Mouse (Mus musculus) MEL (cell line): ENCODE results near the gene Gjc1. TPM values are rescaled to one million over a fixed set of nuclear protein-coding genes. Genes with fewer than 3 reads are reported as not detected.

Source experiments
- DNase-seq: peaks from one replicate; pipeline ENCODE4 v3.0.0; 2011; ENCODE audit warnings: low read depth, low spot score
- H3K27ac ChIP-seq: 2 replicates; pipeline ENCODE4 v1.5.1; 2012; ENCODE audit warnings: low read depth, mild to moderate bottlenecking, control low read depth, low read length, moderate library complexity; ENCODE audit not compliant: control insufficient read depth
- H3K27me3 ChIP-seq, 2 experiments: fragments of 150-350 bp in 1 of 2; sonication (generic) in 1 of 2; 2 replicates each; pipeline ENCODE4 v1.6.1; 2012; ENCODE audit warnings: low read length in 2 of 2, mild to moderate bottlenecking in 2 of 2, improper control_type of control experiment in 1 of 2, moderate library complexity in 1 of 2; ENCODE audit not compliant: insufficient read depth in 2 of 2, control insufficient read depth in 1 of 2
- H3K36me3 ChIP-seq, 2 experiments: 2 replicates each; pipeline ENCODE4 v1.6.1; 2012 to 2014; ENCODE audit warnings: low read length in 2 of 2, improper control_type of control experiment in 1 of 2, inconsistent platforms in 1 of 2, mild to moderate bottlenecking in 1 of 2; ENCODE audit not compliant: insufficient read depth in 2 of 2, control insufficient read depth in 1 of 2
- H3K4me1 ChIP-seq, 2 experiments: fragments of 150-350 bp in 1 of 2; sonication (generic) in 1 of 2; 2 replicates each; pipeline ENCODE4 v1.6.1; 2012; ENCODE audit warnings: low read length in 2 of 2, improper control_type of control experiment in 1 of 2, mild to moderate bottlenecking in 1 of 2; ENCODE audit not compliant: insufficient read depth in 2 of 2, control insufficient read depth in 1 of 2
- H3K4me3 ChIP-seq, 2 experiments: fragments of 150-350 bp in 1 of 2; sonication (generic) in 1 of 2; 2 replicates each; pipeline ENCODE4 v1.5.1; 2012; ENCODE audit warnings: low read depth in 2 of 2, low read length in 2 of 2, mild to moderate bottlenecking in 2 of 2, moderate library complexity in 2 of 2, control low read depth in 1 of 2, improper control_type of control experiment in 1 of 2; ENCODE audit not compliant: control insufficient read depth in 1 of 2, insufficient read depth in 1 of 2
- H3K79me2 ChIP-seq: 2 replicates; pipeline ENCODE4 v1.6.1; 2012; ENCODE audit warnings: mild to moderate bottlenecking, low read length, moderate library complexity; ENCODE audit not compliant: control insufficient read depth, poor library complexity, insufficient read depth
- H3K9ac ChIP-seq: 2 replicates; pipeline ENCODE4 v1.6.1; 2012; ENCODE audit warnings: low read depth, mild to moderate bottlenecking, control low read depth, low read length, moderate library complexity; ENCODE audit not compliant: control insufficient read depth, poor library complexity, severe bottlenecking
- H3K9me3 ChIP-seq: fragments of 150-350 bp; sonication (generic); replicated peaks from 2 replicates; pipeline ENCODE4 v1.6.1; 2012; ENCODE audit warnings: mild to moderate bottlenecking, low read length, improper control_type of control experiment, moderate library complexity; ENCODE audit not compliant: insufficient read depth
- E2F4 ChIP-seq: IDR thresholded peaks from 2 replicates; pipeline ENCODE4 v1.6.1; 2011; ENCODE audit warnings: low read depth, low read length, improper control_type of control experiment, borderline replicate concordance
- ELF1 ChIP-seq: IDR thresholded peaks from 2 replicates; pipeline ENCODE4 v1.6.1; 2014; ENCODE audit warnings: low read depth, mild to moderate bottlenecking, inconsistent platforms, low read length, improper control_type of control experiment, moderate library complexity
- EP300 ChIP-seq, 2 experiments: IDR thresholded peaks; 2 replicates each; pipeline ENCODE4 v1.6.1; 2011; ENCODE audit warnings: improper control_type of control experiment in 2 of 2, low read length in 2 of 2, low read depth in 1 of 2, mild to moderate bottlenecking in 1 of 2
- ETS1 ChIP-seq: IDR thresholded peaks from 2 replicates; pipeline ENCODE4 v1.6.1; 2012; ENCODE audit warnings: low read depth, mild to moderate bottlenecking, inconsistent platforms, low read length, improper control_type of control experiment, moderate library complexity
- GABPA ChIP-seq: IDR thresholded peaks from 2 replicates; pipeline ENCODE4 v1.6.1; 2012; ENCODE audit warnings: low read depth, mild to moderate bottlenecking, inconsistent platforms, low read length, improper control_type of control experiment, moderate library complexity
- MAX ChIP-seq: IDR thresholded peaks from 2 replicates; pipeline ENCODE4 v1.6.1; 2011; ENCODE audit warnings: low read length, improper control_type of control experiment
- MAZ ChIP-seq: IDR thresholded peaks from 2 replicates; pipeline ENCODE4 v1.6.1; 2012; ENCODE audit warnings: low read depth, mild to moderate bottlenecking, inconsistent platforms, low read length, improper control_type of control experiment
- MEF2A ChIP-seq: IDR thresholded peaks from 2 replicates; pipeline ENCODE4 v1.6.1; 2014; ENCODE audit warnings: low read depth, mild to moderate bottlenecking, inconsistent platforms, low read length, improper control_type of control experiment; ENCODE audit not compliant: poor library complexity, insufficient replicate concordance, severe bottlenecking; ENCODE audit errors: extremely low read depth
- MYC ChIP-seq: IDR thresholded peaks from 2 replicates; pipeline ENCODE4 v1.6.1; 2011; ENCODE audit warnings: low read depth, mild to moderate bottlenecking, low read length, improper control_type of control experiment, moderate library complexity
- NELFE ChIP-seq: IDR thresholded peaks from 2 replicates; pipeline ENCODE4 v1.6.1; 2011; ENCODE audit warnings: low read depth, low read length, improper control_type of control experiment
- POLR2A ChIP-seq, 2 experiments: IDR thresholded peaks; 2 replicates each; pipeline ENCODE4 v1.6.1; 2011 to 2012; ENCODE audit warnings: low read length in 2 of 2, mild to moderate bottlenecking in 2 of 2, control low read depth in 1 of 2, improper control_type of control experiment in 1 of 2, low read depth in 1 of 2, moderate library complexity in 1 of 2; ENCODE audit not compliant: control insufficient read depth in 1 of 2, insufficient read depth in 1 of 2, poor library complexity in 1 of 2
- RAD21 ChIP-seq: IDR thresholded peaks from 2 replicates; pipeline ENCODE4 v1.6.1; 2011; ENCODE audit warnings: mild to moderate bottlenecking, low read depth, low read length, improper control_type of control experiment
- SMC3 ChIP-seq: IDR thresholded peaks from 2 replicates; pipeline ENCODE4 v1.6.1; 2011; ENCODE audit warnings: low read depth, low read length, improper control_type of control experiment
- TAL1 ChIP-seq: IDR thresholded peaks from 2 replicates; pipeline ENCODE4 v1.6.1; 2012; ENCODE audit warnings: mild to moderate bottlenecking, inconsistent platforms, low read length, moderate library complexity, mixed read lengths
- TBP ChIP-seq: IDR thresholded peaks from 2 replicates; pipeline ENCODE4 v1.8.0; 2011; ENCODE audit warnings: low read depth, low read length, improper control_type of control experiment
- USF1 ChIP-seq: IDR thresholded peaks from 2 replicates; pipeline ENCODE4 v1.6.1; 2014; ENCODE audit warnings: low read depth, mild to moderate bottlenecking, inconsistent platforms, low read length, improper control_type of control experiment, moderate library complexity
- USF2 ChIP-seq, 2 experiments: IDR thresholded peaks; 2 replicates each; pipeline ENCODE4 v1.6.1; 2011 to 2012; ENCODE audit warnings: improper control_type of control experiment in 2 of 2, low read length in 2 of 2, borderline replicate concordance in 1 of 2, inconsistent platforms in 1 of 2, low read depth in 1 of 2, mild to moderate bottlenecking in 1 of 2; ENCODE audit not compliant: insufficient read depth in 1 of 2
- ZC3H11A ChIP-seq: IDR thresholded peaks from 2 replicates; pipeline ENCODE4 v1.6.1; 2012; ENCODE audit warnings: low read depth, mild to moderate bottlenecking, inconsistent platforms, low read length, improper control_type of control experiment
- polyA plus RNA-seq, 2 experiments: library from polyadenylated mRNA; stranded (reverse) in 1 of 2; unstranded in 1 of 2; fragments of >175 nt in 1 of 2; fragments of >200 nt in 1 of 2; gene quantifications; 2 replicates each; pipeline versions ENCODE4 v1.2.1 to v1.2.4; 2012; ENCODE audit warnings: low replicate concordance in 2 of 2, low read depth in 1 of 2; ENCODE audit not compliant: insufficient read length in 2 of 2, insufficient read depth in 1 of 2, missing spikeins in 1 of 2
- total RNA-seq: library from RNA; depleted of rRNA; stranded (reverse); fragments of 300-350 nt; gene quantifications from 2 replicates; pipeline ENCODE4 v1.2.3, GENCODE M21; 2012

The Gjc1 gene
- total and polyA plus RNA-seq, 3 experiments = not detected

GRCm38 (mm10) chr11:102791682-102792445 lies 27.6 kb downstream of the Gjc1 start:
- Histone ChIP-seq H3K27me3 (peaks cover 32 to 45% of the 10 kb centered on the region in 2 experiments), H3K36me3 (no peaks in the 10 kb centered on the region), H3K27ac (no peak overlapping the region), H3K79me2 (no peaks in the 10 kb centered on the region), H3K9ac (no peak overlapping the region), H3K4me3 (no peak overlapping the region), H3K4me1 (no peaks in the 10 kb centered on the region), H3K9me3 (no peaks in the 10 kb centered on the region)
- DNase-seq = no peak
- no peak for TF ChIP-seq MAZ
- TF ChIP-seq MYC = no peak
- no peak for TF ChIP-seq GABPA
- TF ChIP-seq SMC3 = no peak

GRCm38 (mm10) chr11:102787688-102788177 lies 31.8 kb downstream of the Gjc1 start:
- DNase-seq = no peak
- Histone ChIP-seq H3K4me3 (no peak overlapping the region), H3K9me3 (no peaks in the 10 kb centered on the region), H3K27me3 (peaks cover 20 to 29% of the 10 kb centered on the region in 2 experiments), H3K36me3 (no peaks in the 10 kb centered on the region), H3K9ac (no peak overlapping the region), H3K79me2 (no peaks in the 10 kb centered on the region), H3K27ac (no peak overlapping the region), H3K4me1 (no peaks in the 10 kb centered on the region)
- TF ChIP-seq TBP (no peak), POLR2A (IDR thresholded peaks at IDR 0.05; ENCODE audit: control insufficient read depth in 1 of 2, insufficient read depth in 1 of 2, low read depth in 1 of 2, low read length in 2 of 2, poor library complexity in 1 of 2) (no peak), SMC3 (no peak), MAZ (no peak), USF2 (IDR thresholded peaks at IDR 0.05; ENCODE audit: borderline replicate concordance in 1 of 2, insufficient read depth in 1 of 2, low read depth in 1 of 2, low read length in 2 of 2) (no peak), E2F4 (no peak), RAD21 (no peak), EP300 (IDR thresholded peaks at IDR 0.05; ENCODE audit: low read depth in 1 of 2, low read length in 2 of 2) (no peak), NELFE (no peak)
- TF ChIP-seq, all 39 proteins: peak for 0

GRCm38 (mm10) chr11:102783443-102783842 lies 36.1 kb downstream of the Gjc1 start:
- no peaks in the 10 kb centered on the region for H3K9me3 ChIP-seq
- H3K36me3 ChIP-seq = no peaks in the 10 kb centered on the region
- TF ChIP-seq ZC3H11A = no peak
- TF ChIP-seq TAL1 = no peak
- no peak for TF ChIP-seq MAX
- no peak for TF ChIP-seq ELF1
- TF ChIP-seq ETS1 = no peak
- no peak for TF ChIP-seq USF1
- no peak for TF ChIP-seq MEF2A
- H3K9ac ChIP-seq = no peak overlapping the region
- no peak overlapping the region for H3K27ac ChIP-seq
- no peaks in the 10 kb centered on the region for H3K79me2 ChIP-seq
- no peak for DNase-seq
- H3K27me3 ChIP-seq = peaks cover 6 to 19% of the 10 kb centered on the region in 2 experiments
- no peak overlapping the region for H3K4me3 ChIP-seq
- peaks cover 0 to 8% of the 10 kb centered on the region in 2 experiments; a peak in 2 of 4 replicates for H3K4me1 ChIP-seq
